ENCODE assay signal across 16 mouse cellular contexts in the genomic region with DNA sequence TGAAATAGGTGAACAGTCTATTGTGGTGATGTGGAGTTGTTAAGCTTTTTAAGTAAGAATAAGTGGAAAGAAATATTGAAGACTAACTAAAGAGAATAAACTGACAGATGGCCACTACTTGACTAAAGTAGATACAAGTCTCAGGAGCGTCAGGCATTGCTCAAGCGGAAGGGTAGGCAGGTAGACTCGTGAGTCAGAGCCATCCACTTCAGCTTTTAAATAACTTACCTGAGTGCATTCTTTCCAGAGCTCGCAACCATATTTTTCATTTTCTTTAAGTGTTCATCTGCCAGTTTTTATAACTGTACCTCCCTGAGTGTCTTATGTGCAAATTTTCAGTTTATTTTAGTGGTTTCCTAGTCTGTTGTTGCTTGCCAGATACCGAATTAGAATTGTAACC.
"Had no signal": no experiment of that assay in that cellular context is flagged by ENCODE, and none has a peak within 500 bp of the region (broad histone marks: within the 10 kb centered on the region; RNA-seq: fewer than 3 reads in every experiment).

No protein-coding gene starts in this region.

- H3K4me3 ChIP-seq: neural tube, embryonic 13.5 days; neural tube, embryonic 15.5 days; stomach, embryonic 15.5 days had no signal

- H3K4me2 ChIP-seq: neural tube, embryonic 13.5 days; neural tube, embryonic 15.5 days; stomach, embryonic 15.5 days had no signal

- DNase-seq: retina, postnatal 1 day; right cerebral cortex, adult 18-20 months; right cerebral cortex, postnatal 14 days; right cerebral cortex, postnatal 25 days; right cerebral cortex, postnatal 4 days; spleen, adult 18-20 months; thymus, adult 18-20 months; thymus, adult 2 months; thymus, postnatal 14 days; thymus, postnatal 25 days; thymus, postnatal 36 days; thymus, postnatal 4 days had no signal

- H3K27me3 ChIP-seq: neural tube, embryonic 13.5 days; neural tube, embryonic 15.5 days; stomach, embryonic 15.5 days had no signal

- H3K4me1 ChIP-seq: stomach, embryonic 15.5 days had no signal

- H3K9me3 ChIP-seq: neural tube, embryonic 13.5 days; neural tube, embryonic 15.5 days; stomach, embryonic 15.5 days had no signal

- H3K9ac ChIP-seq: neural tube, embryonic 13.5 days; neural tube, embryonic 15.5 days; stomach, embryonic 15.5 days had no signal

- H3K27ac ChIP-seq: neural tube, embryonic 13.5 days; neural tube, embryonic 15.5 days; stomach, embryonic 15.5 days; stomach, postnatal 0 days had no signal

- H3K36me3 ChIP-seq: neural tube, embryonic 13.5 days; neural tube, embryonic 15.5 days; stomach, embryonic 15.5 days had no signal
